Mouse (Mus musculus): ENCODE data around the gene Ggps1. TPM values are rescaled to one million over a fixed set of nuclear protein-coding genes. Genes with fewer than 3 reads are reported as not detected.

The Ggps1 gene
- total and polyA plus RNA-seq, 2 experiments from 2014 or later, result 73.0 to 107 TPM

DNA sequence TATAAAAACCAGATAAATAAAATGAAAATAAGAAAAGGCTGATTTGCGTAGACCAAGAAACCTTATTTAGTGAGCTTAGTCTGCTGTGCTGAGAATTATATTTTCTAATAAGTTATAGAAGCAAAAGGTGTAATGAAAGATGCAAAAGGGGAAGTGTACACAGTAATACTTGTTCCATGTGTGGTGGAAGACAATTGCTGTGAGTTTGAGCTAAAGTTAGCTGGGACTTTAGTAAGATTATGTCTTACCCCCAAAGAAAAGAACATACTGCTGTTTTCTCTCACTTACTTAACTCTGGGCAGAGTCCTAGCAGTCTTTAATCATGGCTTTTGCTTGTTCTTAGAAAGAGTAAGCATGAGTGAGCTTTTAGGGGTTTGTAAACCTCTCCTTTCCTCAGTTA is 11.1 kb upstream of the Ggps1 start:
- no peak for TF ChIP-seq CTCF (IDR thresholded peaks at IDR 0.05; ENCODE audit: low read depth)
- Histone ChIP-seq H3K27ac (ENCODE audit: low read depth, low read length) (no peak overlapping the region), H3K9me3 (ENCODE audit: low read length) (no peaks in the 10 kb centered on the region), H3K4me3 (ENCODE audit: low read depth, low read length) (no peak overlapping the region), H3K27me3 (ENCODE audit: insufficient read depth, low read length) (no peaks in the 10 kb centered on the region), H3K36me3 (ENCODE audit: insufficient read depth) (no peaks in the 10 kb centered on the region; the same call in 1 of the 2 replicates), H3K9ac (no peak overlapping the region), H3K4me1 (ENCODE audit: insufficient read depth) (no peaks in the 10 kb centered on the region), H3K4me2 (ENCODE audit: low read depth) (no peak overlapping the region)
- DNase-seq (no peak), ATAC-seq (no peak)
- WGBS, result 96% methylated on average over 1 of the region's 1 CpGs

DNA sequence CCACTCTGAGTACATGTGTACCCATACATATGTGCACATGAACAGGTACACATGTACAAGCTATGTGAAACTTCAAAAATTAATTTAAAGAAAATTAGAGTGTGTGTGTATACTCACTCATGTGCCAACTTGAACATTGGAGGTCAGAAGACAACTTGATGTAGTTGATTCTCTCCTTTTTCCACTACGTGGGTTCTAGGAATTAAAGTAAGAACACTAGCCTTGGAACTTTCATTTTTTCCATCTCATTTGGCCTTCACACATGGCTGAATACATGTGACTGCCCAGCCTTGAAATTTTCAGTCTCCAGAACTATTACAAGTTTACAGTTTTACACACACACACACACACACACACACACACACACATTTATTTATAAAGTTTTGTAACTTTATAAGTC is 6.0 kb upstream of the Ggps1 start:
- Histone ChIP-seq H3K9me3 (ENCODE audit: low read length) (no peaks in the 10 kb centered on the region), H3K36me3 (ENCODE audit: insufficient read depth) (peaks cover 6% of the 10 kb centered on the region; the same call in 1 of the 2 replicates), H3K4me2 (ENCODE audit: low read depth) (no peak overlapping the region), H3K27me3 (ENCODE audit: insufficient read depth, low read length) (no peaks in the 10 kb centered on the region), H3K4me3 (ENCODE audit: low read depth, low read length) (no peak overlapping the region), H3K27ac (ENCODE audit: low read depth, low read length) (no peak overlapping the region), H3K9ac (no peak overlapping the region), H3K4me1 (ENCODE audit: insufficient read depth) (no peaks in the 10 kb centered on the region)
- ATAC-seq, result no peak
- TF ChIP-seq CTCF (IDR thresholded peaks at IDR 0.05; ENCODE audit: low read depth), result no peak
- DNase-seq, result no peak
- WGBS, result 94% methylated on average over 1 of the region's 1 CpGs

DNA sequence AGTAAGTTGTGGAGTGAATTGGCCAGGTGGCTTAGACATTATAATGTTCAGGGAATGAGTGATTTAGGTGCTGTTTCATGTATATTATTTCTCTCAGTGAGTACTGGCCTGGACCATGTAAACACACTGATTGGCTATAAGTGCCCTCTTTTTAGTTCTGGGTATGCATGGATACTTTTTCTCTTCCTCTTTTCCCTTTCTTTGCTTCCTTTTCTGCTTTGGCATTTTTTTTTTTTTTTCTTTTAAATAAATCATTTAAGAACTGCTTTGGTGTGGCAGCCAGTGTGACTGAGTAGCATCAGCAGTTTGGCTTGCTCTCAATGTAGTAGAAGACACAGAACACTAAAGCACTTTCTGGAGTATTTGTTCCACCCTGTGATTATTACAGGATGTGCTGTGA is 4.7 kb upstream of the Ggps1 start:
- Histone ChIP-seq H3K27me3 (ENCODE audit: insufficient read depth, low read length) (no peaks in the 10 kb centered on the region), H3K9ac (no peak overlapping the region), H3K4me2 (ENCODE audit: low read depth) (no peak overlapping the region), H3K4me3 (ENCODE audit: low read depth, low read length) (no peak overlapping the region), H3K36me3 (ENCODE audit: insufficient read depth) (peaks cover 6% of the 10 kb centered on the region; the same call in 1 of the 2 replicates), H3K27ac (ENCODE audit: low read depth, low read length) (no peak overlapping the region), H3K9me3 (ENCODE audit: low read length) (no peaks in the 10 kb centered on the region), H3K4me1 (ENCODE audit: insufficient read depth) (no peaks in the 10 kb centered on the region)
- no peak for TF ChIP-seq CTCF (IDR thresholded peaks at IDR 0.05; ENCODE audit: low read depth)
- no peak for DNase-seq
- no peak for ATAC-seq

DNA sequence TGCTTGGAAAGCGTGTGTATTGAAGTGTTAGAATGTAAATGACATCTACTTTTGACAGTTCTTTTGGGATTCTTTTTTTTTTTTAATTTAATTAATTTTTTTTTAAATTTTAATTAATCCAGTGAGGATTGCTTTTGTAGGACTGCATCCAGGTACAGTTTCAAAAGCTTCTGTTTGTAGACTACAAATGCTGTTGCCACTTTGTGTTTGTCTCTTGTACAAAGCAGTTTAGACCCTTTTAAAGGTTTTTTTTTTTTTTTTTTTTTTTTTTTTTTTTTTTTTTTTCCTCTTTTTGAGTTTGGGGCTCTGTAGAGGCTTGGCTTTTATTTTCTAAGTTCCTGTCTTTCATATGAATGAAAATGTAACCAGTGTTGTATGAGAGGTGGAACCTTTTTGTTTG is 2.4 kb upstream of the Ggps1 start:
- Histone ChIP-seq H3K4me3 (ENCODE audit: low read depth, low read length) (no peak overlapping the region), H3K4me1 (ENCODE audit: insufficient read depth) (peaks cover 4% of the 10 kb centered on the region; the same call in 1 of the 2 replicates), H3K27me3 (ENCODE audit: insufficient read depth, low read length) (no peaks in the 10 kb centered on the region), H3K9me3 (ENCODE audit: low read length) (no peaks in the 10 kb centered on the region), H3K27ac (ENCODE audit: low read depth, low read length) (no peak overlapping the region), H3K9ac (no peak overlapping the region), H3K4me2 (ENCODE audit: low read depth) (no peak overlapping the region), H3K36me3 (ENCODE audit: insufficient read depth) (0 out of 2 replicates have a peak, but pooled peaks cover 6% of the 10 kb centered on the region)
- WGBS, result 61% methylated on average over 1 of the region's 1 CpGs
- ATAC-seq, result no peak
- DNase-seq, result no peak
- TF ChIP-seq CTCF (IDR thresholded peaks at IDR 0.05; ENCODE audit: low read depth), result no peak

DNA sequence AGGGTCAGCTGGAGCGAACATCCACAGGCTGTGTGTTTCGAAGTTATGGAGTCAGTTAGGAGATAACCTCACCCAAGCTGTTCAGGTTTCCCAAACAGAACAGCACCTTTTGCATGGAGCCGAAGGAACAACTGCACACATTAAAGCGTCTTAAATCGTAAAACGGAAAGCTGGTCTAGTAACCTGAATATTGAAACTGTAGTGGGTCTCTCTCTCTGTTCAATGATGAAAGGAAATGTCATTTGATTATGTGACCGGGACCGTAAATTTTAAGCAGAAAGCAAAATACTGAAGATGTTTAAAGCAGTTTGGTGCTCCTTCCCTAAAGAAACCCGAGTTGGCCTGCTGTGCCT is 1.7 kb upstream of the Ggps1 start:
- peak overlapping the region; percentile 74 for H3K4me2 ChIP-seq (ENCODE audit: low read depth)
- TF ChIP-seq CTCF (IDR thresholded peaks at IDR 0.05; ENCODE audit: low read depth), result no peak
- DNase-seq (peak; percentile 25), ATAC-seq (no peak)
- 0 out of 2 replicates have a peak overlapping the region, but pooled peaks have one; percentile 97 for H3K27ac ChIP-seq (ENCODE audit: low read depth, low read length)
- H3K27me3 ChIP-seq (ENCODE audit: insufficient read depth, low read length), result no peaks in the 10 kb centered on the region
- peaks cover 4% of the 10 kb centered on the region; the same call in 1 of the 2 replicates for H3K4me1 ChIP-seq (ENCODE audit: insufficient read depth)
- peak overlapping the region; percentile 98 for H3K4me3 ChIP-seq (ENCODE audit: low read depth, low read length)
- 0 out of 2 replicates have a peak, but pooled peaks cover 6% of the 10 kb centered on the region for H3K36me3 ChIP-seq (ENCODE audit: insufficient read depth)
- 13% methylated on average over 9 of the region's 9 CpGs for WGBS
- peak overlapping the region; percentile 92 for H3K9ac ChIP-seq
- no peaks in the 10 kb centered on the region for H3K9me3 ChIP-seq (ENCODE audit: low read length)

DNA sequence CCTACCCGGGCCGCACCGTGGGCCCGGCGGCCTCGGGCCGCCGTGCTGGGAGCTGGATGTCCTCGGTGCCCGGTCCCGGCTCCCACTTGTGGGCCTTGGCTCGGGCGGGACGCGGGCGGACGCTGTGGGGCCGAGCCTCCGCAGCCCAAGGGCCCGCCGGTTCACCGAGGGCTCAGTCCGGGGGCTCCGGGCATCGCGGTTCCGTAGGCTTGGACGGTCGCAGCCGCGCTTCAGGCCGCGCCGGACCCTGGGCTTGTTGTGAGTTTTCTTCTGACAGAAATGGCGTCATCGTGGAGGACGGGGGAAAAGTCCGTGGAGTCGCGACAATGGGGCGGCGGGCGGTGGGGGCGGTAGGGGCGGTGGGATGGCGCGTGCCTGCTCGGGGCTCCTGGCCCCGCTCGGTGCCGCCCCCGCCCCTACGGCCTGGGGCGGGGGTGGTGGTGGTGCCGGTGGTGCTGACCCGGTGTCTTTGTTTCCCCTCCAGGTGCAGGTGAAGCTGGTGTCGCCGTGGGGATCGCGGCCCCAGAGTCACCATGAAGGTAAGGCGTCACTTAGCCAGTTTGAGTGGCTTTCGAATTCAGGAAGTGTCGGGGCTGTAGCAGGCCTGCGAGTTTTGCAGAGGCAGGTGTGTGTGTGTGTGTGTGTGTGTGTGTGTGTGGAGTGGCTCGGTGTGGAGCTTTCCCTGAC is 1.2 kb upstream of the Ggps1 start:
- Histone ChIP-seq H3K9ac (peak overlapping the region; percentile 92), H3K27ac (ENCODE audit: low read depth, low read length) (peak overlapping the region; percentile 97), H3K4me3 (ENCODE audit: low read depth, low read length) (peak overlapping the region; percentile 98), H3K4me1 (ENCODE audit: insufficient read depth) (peaks cover 4% of the 10 kb centered on the region; the same call in 1 of the 2 replicates), H3K4me2 (ENCODE audit: low read depth) (peak overlapping the region; percentile 74), H3K9me3 (ENCODE audit: low read length) (no peaks in the 10 kb centered on the region), H3K36me3 (ENCODE audit: insufficient read depth) (0 out of 2 replicates have a peak, but pooled peaks cover 6% of the 10 kb centered on the region), H3K27me3 (ENCODE audit: insufficient read depth, low read length) (no peaks in the 10 kb centered on the region)
- ATAC-seq (no peak), DNase-seq (peak; percentile 18)
- WGBS, result 1% methylated on average over 53 of the region's 65 CpGs
- TF ChIP-seq CTCF (IDR thresholded peaks at IDR 0.05; ENCODE audit: low read depth), result no peak

DNA sequence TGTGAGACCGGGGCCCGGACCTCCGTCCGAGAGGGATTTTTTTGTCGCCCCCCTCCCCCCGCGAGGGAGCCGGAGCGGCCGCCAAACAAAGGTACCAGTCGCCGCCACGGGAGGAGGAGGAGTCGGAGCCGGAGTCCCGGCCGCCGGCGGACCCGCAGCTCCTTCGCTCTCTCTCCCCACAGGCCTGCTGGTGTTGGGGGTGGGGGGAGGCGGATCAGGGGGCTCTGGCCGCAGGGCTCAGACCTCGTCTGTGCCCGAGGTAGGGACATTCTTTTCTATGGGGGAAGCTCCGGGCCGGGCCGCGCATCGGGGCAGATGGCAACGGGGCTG is 619 bp upstream of the Ggps1 start:
- H3K4me1 ChIP-seq (ENCODE audit: insufficient read depth), result peaks cover 4% of the 10 kb centered on the region; the same call in 1 of the 2 replicates
- WGBS, result 3% methylated on average over 24 of the region's 31 CpGs
- H3K9me3 ChIP-seq (ENCODE audit: low read length), result no peaks in the 10 kb centered on the region
- H3K4me2 ChIP-seq (ENCODE audit: low read depth), result peak overlapping the region; percentile 74
- peak overlapping the region; percentile 97 for H3K27ac ChIP-seq (ENCODE audit: low read depth, low read length)
- no peak for TF ChIP-seq CTCF (IDR thresholded peaks at IDR 0.05; ENCODE audit: low read depth)
- H3K27me3 ChIP-seq (ENCODE audit: insufficient read depth, low read length), result no peaks in the 10 kb centered on the region
- peak overlapping the region; percentile 92 for H3K9ac ChIP-seq
- ATAC-seq (peak; percentile 23), DNase-seq (no peak)
- peak overlapping the region; percentile 98 for H3K4me3 ChIP-seq (ENCODE audit: low read depth, low read length)
- peaks cover 6% of the 10 kb centered on the region; the same call in 1 of the 2 replicates for H3K36me3 ChIP-seq (ENCODE audit: insufficient read depth)
